Mouse (Mus musculus) neural tube, embryonic 15.5 days (tissue): ENCODE measurements at regions not wholly inside any gene's neighbourhood (a gene's known extent, or its start where the extent isn't known, plus 50 kb on each side); places are given as distances from the start of the nearest gene placed in this dataset.

ENCODE experiments used
- ATAC-seq: fragments of 200-750 bp; cut with Nextera tagmentation; 2 replicates; pipeline ENCODE4 v1.8.0; 2017; ENCODE audit warnings: mild to moderate bottlenecking, moderate TSS enrichment, moderate library complexity; ENCODE audit not compliant: low FRiP score
- H3K27ac ChIP-seq: fragments of 300-500 bp; sonication (generic); replicated peaks from 2 replicates; pipeline ENCODE4 v1.5.1; 2015; ENCODE audit warnings: mild to moderate bottlenecking, inconsistent platforms
- H3K27me3 ChIP-seq: fragments of 300-500 bp; sonication (generic); replicated peaks from 2 replicates; pipeline ENCODE4 v1.6.1; 2015; ENCODE audit warnings: inconsistent platforms
- H3K36me3 ChIP-seq: fragments of 300-500 bp; sonication (generic); 2 replicates; pipeline ENCODE4 v1.6.1; 2015; ENCODE audit warnings: inconsistent platforms
- H3K4me1 ChIP-seq: fragments of 300-500 bp; sonication (generic); 2 replicates; pipeline ENCODE4 v1.6.1; 2015; ENCODE audit warnings: inconsistent platforms
- H3K4me2 ChIP-seq: fragments of 300-500 bp; sonication (generic); 2 replicates; pipeline ENCODE4 v1.6.1; 2015; ENCODE audit warnings: inconsistent platforms, mild to moderate bottlenecking, moderate library complexity
- H3K4me3 ChIP-seq: fragments of 300-500 bp; sonication (generic); replicated peaks from 2 replicates; pipeline ENCODE4 v1.5.1; 2015; ENCODE audit warnings: mild to moderate bottlenecking, inconsistent platforms
- H3K9ac ChIP-seq: fragments of 300-500 bp; sonication (generic); replicated peaks from 2 replicates; pipeline ENCODE4 v1.6.1; 2015; ENCODE audit warnings: mild to moderate bottlenecking, inconsistent platforms
- H3K9me3 ChIP-seq: fragments of 300-500 bp; sonication (generic); replicated peaks from 2 replicates; pipeline ENCODE4 v1.6.1; 2016; ENCODE audit warnings: inconsistent platforms
- WGBS: fragments of 180-500 bp; shearing (Covaris S2); methylation state at CpG from one replicate; pipeline ENCODE4 v1.1.7; 2015; ENCODE audit warnings: mixed read lengths; 5-methylcytosine and 5-hydroxymethylcytosine counted together

GRCm38 (mm10) chr5:119350325-119350915, 320.0 kb upstream of the Tbx3 start:
- Histone ChIP-seq H3K4me1 (0 out of 2 replicates have a peak, but pooled peaks cover 3% of the 10 kb centered on the region), H3K9me3 (no peaks in the 10 kb centered on the region), H3K9ac (no peak overlapping the region), H3K27me3 (no peaks in the 10 kb centered on the region), H3K4me3 (no peak overlapping the region), H3K27ac (no peak overlapping the region), H3K36me3 (no peaks in the 10 kb centered on the region), H3K4me2 (no peak overlapping the region)
- 35% methylated on average over 8 of the region's 8 CpGs for WGBS
- no peak for ATAC-seq

GRCm38 (mm10) chr5:119355471-119355870, 315.0 kb upstream of the Tbx3 start:
- no peak overlapping the region for H3K4me3 ChIP-seq
- no peaks in the 10 kb centered on the region for H3K4me1 ChIP-seq
- no peak overlapping the region for H3K27ac ChIP-seq
- no peaks in the 10 kb centered on the region for H3K27me3 ChIP-seq
- WGBS, result 92% methylated on average over 10 of the region's 10 CpGs
- no peaks in the 10 kb centered on the region for H3K36me3 ChIP-seq
- no peak for ATAC-seq
- no peak overlapping the region for H3K9ac ChIP-seq
- H3K9me3 ChIP-seq, result no peaks in the 10 kb centered on the region
- H3K4me2 ChIP-seq, result no peak overlapping the region

GRCm38 (mm10) chr5:119356051-119356450, 314.4 kb upstream of the Tbx3 start:
- no peaks in the 10 kb centered on the region for H3K4me1 ChIP-seq
- no peak overlapping the region for H3K4me2 ChIP-seq
- no peaks in the 10 kb centered on the region for H3K36me3 ChIP-seq
- H3K9me3 ChIP-seq, result no peaks in the 10 kb centered on the region
- no peak overlapping the region for H3K9ac ChIP-seq
- no peak overlapping the region for H3K27ac ChIP-seq
- WGBS, result 72% methylated on average over 5 of the region's 5 CpGs
- H3K27me3 ChIP-seq, result no peaks in the 10 kb centered on the region
- no peak overlapping the region for H3K4me3 ChIP-seq
- ATAC-seq, result no peak

- Histone ChIP-seq H3K36me3 (no peaks in the 10 kb centered on the region), H3K4me3 (no peak overlapping the region), H3K27me3 (0 out of 2 replicates have a peak, but pooled peaks cover 2% of the 10 kb centered on the region), H3K4me2 (no peak overlapping the region), H3K4me1 (no peaks in the 10 kb centered on the region), H3K9me3 (no peaks in the 10 kb centered on the region), H3K9ac (no peak overlapping the region), H3K27ac (no peak overlapping the region)
- WGBS, result 50% methylated on average over 5 of the region's 5 CpGs
- ATAC-seq, result no peak
Observed at GRCm38 (mm10) chr5:119359709-119360108, 310.8 kb upstream of the Tbx3 start.

- Histone ChIP-seq H3K27me3 (0 out of 2 replicates have a peak, but pooled peaks cover 2% of the 10 kb centered on the region), H3K4me3 (no peak overlapping the region), H3K27ac (no peak overlapping the region), H3K9ac (no peak overlapping the region), H3K4me1 (no peaks in the 10 kb centered on the region), H3K9me3 (no peaks in the 10 kb centered on the region), H3K36me3 (no peaks in the 10 kb centered on the region), H3K4me2 (no peak overlapping the region)
- no peak for ATAC-seq
- WGBS, result 91% methylated on average over 2 of the region's 2 CpGs
Observed at GRCm38 (mm10) chr5:119360351-119360750, 310.1 kb upstream of the Tbx3 start.

GRCm38 (mm10) chr5:119361406-119362044, 308.9 kb upstream of the Tbx3 start:
- no peak for ATAC-seq
- Histone ChIP-seq H3K4me1 (no peaks in the 10 kb centered on the region), H3K9me3 (no peaks in the 10 kb centered on the region), H3K27me3 (0 out of 2 replicates have a peak, but pooled peaks cover 2% of the 10 kb centered on the region), H3K4me3 (no peak overlapping the region), H3K9ac (no peak overlapping the region), H3K4me2 (no peak overlapping the region), H3K27ac (no peak overlapping the region), H3K36me3 (no peaks in the 10 kb centered on the region)
- WGBS, result 86% methylated on average over 6 of the region's 6 CpGs

- Histone ChIP-seq H3K4me2 (no peak overlapping the region), H3K9me3 (no peaks in the 10 kb centered on the region), H3K4me1 (no peaks in the 10 kb centered on the region), H3K27ac (no peak overlapping the region), H3K4me3 (no peak overlapping the region), H3K27me3 (0 out of 2 replicates have a peak, but pooled peaks cover 2% of the 10 kb centered on the region), H3K36me3 (no peaks in the 10 kb centered on the region), H3K9ac (no peak overlapping the region)
- ATAC-seq, result no peak
- 80% methylated on average over 12 of the region's 12 CpGs for WGBS
Observed at GRCm38 (mm10) chr5:119362452-119362851, 308.0 kb upstream of the Tbx3 start.

- WGBS, result 63% methylated on average over 4 of the region's 4 CpGs
- no peaks in the 10 kb centered on the region for H3K4me1 ChIP-seq
- ATAC-seq, result no peak
Observed at GRCm38 (mm10) chr5:119364250-119364649, 306.2 kb upstream of the Tbx3 start.

GRCm38 (mm10) chr5:119365157-119365556, 305.3 kb upstream of the Tbx3 start:
- no peak for ATAC-seq
- no peak overlapping the region for H3K27ac ChIP-seq
- no peak overlapping the region for H3K4me3 ChIP-seq
- no peak overlapping the region for H3K4me2 ChIP-seq
- H3K36me3 ChIP-seq, result no peaks in the 10 kb centered on the region
- H3K9ac ChIP-seq, result no peak overlapping the region
- no peaks in the 10 kb centered on the region for H3K4me1 ChIP-seq
- WGBS, result 80% methylated on average over 6 of the region's 6 CpGs
- 0 out of 2 replicates have a peak, but pooled peaks cover 4% of the 10 kb centered on the region for H3K27me3 ChIP-seq
- no peaks in the 10 kb centered on the region for H3K9me3 ChIP-seq

More at GRCm38 (mm10) chr5:119364250-119364649, 306.2 kb upstream of the Tbx3 start:
- Histone ChIP-seq H3K4me2 (no peak overlapping the region), H3K4me3 (no peak overlapping the region), H3K36me3 (no peaks in the 10 kb centered on the region), H3K27me3 (0 out of 2 replicates have a peak, but pooled peaks cover 2% of the 10 kb centered on the region), H3K9me3 (no peaks in the 10 kb centered on the region), H3K9ac (no peak overlapping the region), H3K27ac (no peak overlapping the region)

- no peak overlapping the region for H3K9ac ChIP-seq
- H3K4me2 ChIP-seq, result no peak overlapping the region
- H3K36me3 ChIP-seq, result no peaks in the 10 kb centered on the region
- H3K27me3 ChIP-seq, result 0 out of 2 replicates have a peak, but pooled peaks cover 8% of the 10 kb centered on the region
- H3K4me3 ChIP-seq, result no peak overlapping the region
- no peak overlapping the region for H3K27ac ChIP-seq
- no peaks in the 10 kb centered on the region for H3K9me3 ChIP-seq
- 0 out of 2 replicates have a peak, but pooled peaks cover 8% of the 10 kb centered on the region for H3K4me1 ChIP-seq
- 44% methylated on average over 5 of the region's 5 CpGs for WGBS
- no peak for ATAC-seq
Observed at GRCm38 (mm10) chr5:119366296-119366695, 304.2 kb upstream of the Tbx3 start.

GRCm38 (mm10) chr5:119370481-119370880, 300.0 kb upstream of the Tbx3 start:
- Histone ChIP-seq H3K27ac (no peak overlapping the region), H3K27me3 (peaks cover 12% of the 10 kb centered on the region; the same call in 1 of the 2 replicates), H3K9ac (no peak overlapping the region), H3K9me3 (no peaks in the 10 kb centered on the region), H3K4me2 (peak overlapping the region; percentile 40), H3K36me3 (no peaks in the 10 kb centered on the region), H3K4me3 (no peak overlapping the region), H3K4me1 (0 out of 2 replicates have a peak, but pooled peaks cover 8% of the 10 kb centered on the region)
- no peak for ATAC-seq
- whole genome bisulfite sequencing, result 48% methylated on average over 12 of the region's 12 CpGs

- ATAC-seq, result no peak
- Histone ChIP-seq H3K9ac (no peak overlapping the region), H3K36me3 (no peaks in the 10 kb centered on the region), H3K4me1 (0 out of 2 replicates have a peak, but pooled peaks cover 8% of the 10 kb centered on the region), H3K27ac (no peak overlapping the region), H3K4me3 (0 out of 2 replicates have a peak overlapping the region, but pooled peaks have one; percentile 6), H3K9me3 (no peaks in the 10 kb centered on the region), H3K4me2 (peak overlapping the region; percentile 40), H3K27me3 (peaks cover 12% of the 10 kb centered on the region; the same call in 1 of the 2 replicates)
- 20% methylated on average over 16 of the region's 16 CpGs for WGBS
Observed at GRCm38 (mm10) chr5:119370931-119371330, 299.5 kb upstream of the Tbx3 start.
